Mouse (Mus musculus): ENCODE data around the gene Lrrk1.

GRCm38 (mm10) chr7:66253975-66254651 lies 134.0 kb downstream of the Lrrk1 start:
- no peak for TF ChIP-seq CHD2 (IDR thresholded peaks at IDR 0.05; ENCODE audit: low read depth, low read length)
- TF ChIP-seq ZNF384 (IDR thresholded peaks at IDR 0.05; ENCODE audit: low read depth, low read length): no peak

Data from ES-E14 (cell line).